Mouse (Mus musculus) heart, adult 2 months (tissue): Measurements from ENCODE around the gene Mertk.

ENCODE experiments used
- CTCF ChIP-seq: fragments of 200-600 bp; IDR thresholded peaks from 2 replicates; pipeline ENCODE4 v1.8.1; 2022; ENCODE audit warnings: antibody characterized with exemption, mild to moderate bottlenecking, moderate library complexity
- POLR2A ChIP-seq: fragments of 200-500 bp; IDR thresholded peaks from 2 replicates; pipeline ENCODE4 v1.6.1; 2011; ENCODE audit warnings: mild to moderate bottlenecking, low read depth, low read length, control low read depth; ENCODE audit not compliant: insufficient read depth

GRCm38 (mm10) chr2:128786341-128786740, 87.6 kb downstream of the Mertk start:
- no peak for TF ChIP-seq POLR2A
- TF ChIP-seq CTCF: no peak
